Mouse (Mus musculus) adrenal gland, postnatal 36 days (tissue): ENCODE results near the gene Gm8024. TPM values are rescaled to one million over a fixed set of nuclear protein-coding genes. Genes with fewer than 3 reads are reported as not detected.
"Not testable (repeated sequence)": the region's sequence is repeated elsewhere in the genome, so short reads cannot be mapped to it uniquely, and the experiment has no call there.

Source experiments
- DNase-seq, 2 experiments: peaks; one replicate each; pipeline ENCODE4 v3.0.0; 2021; ENCODE audit warnings: mixed read lengths in 1 of 2
- long read RNA-seq, 2 experiments: library from polyadenylated mRNA; stranded (forward); transcript quantifications; one replicate each; pipeline ENCODE4 v2.0.0; 2021; ENCODE audit warnings: borderline sequencing depth in 2 of 2
- total RNA-seq, 2 experiments: library from RNA; stranded (reverse); gene quantifications; 2 replicates each; pipeline ENCODE4 v1.2.3; 2021

The Gm8024 gene
- not detected for total RNA-seq
- long read RNA-seq, experiment 1, result 0 reads
- long read RNA-seq, experiment 2, result 0 reads

DNA sequence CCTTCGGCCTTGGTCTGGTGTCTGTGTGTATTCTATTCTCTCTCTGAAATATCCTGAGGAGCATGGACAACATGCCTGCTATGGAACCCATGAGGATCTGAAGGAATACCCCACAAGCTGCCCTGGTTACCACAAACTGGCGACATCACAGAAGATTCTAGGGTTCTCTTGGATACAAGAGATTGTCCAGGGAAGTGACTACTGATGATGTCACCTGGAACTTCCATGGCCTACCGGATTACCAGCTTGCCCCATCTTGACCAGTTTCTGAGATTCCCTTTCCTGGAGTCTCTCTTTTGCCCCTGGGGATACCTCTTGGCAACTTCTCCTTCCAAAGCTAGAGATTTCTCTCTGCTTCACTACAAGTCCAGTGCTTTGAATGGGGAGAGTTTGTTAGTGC lies at the start of gene Gm8024:
TSS of gene Gm8024 (minus strand) at position 101 of the 400 bp plus-strand sequence.
- not testable (repeated sequence) for DNase-seq

DNA sequence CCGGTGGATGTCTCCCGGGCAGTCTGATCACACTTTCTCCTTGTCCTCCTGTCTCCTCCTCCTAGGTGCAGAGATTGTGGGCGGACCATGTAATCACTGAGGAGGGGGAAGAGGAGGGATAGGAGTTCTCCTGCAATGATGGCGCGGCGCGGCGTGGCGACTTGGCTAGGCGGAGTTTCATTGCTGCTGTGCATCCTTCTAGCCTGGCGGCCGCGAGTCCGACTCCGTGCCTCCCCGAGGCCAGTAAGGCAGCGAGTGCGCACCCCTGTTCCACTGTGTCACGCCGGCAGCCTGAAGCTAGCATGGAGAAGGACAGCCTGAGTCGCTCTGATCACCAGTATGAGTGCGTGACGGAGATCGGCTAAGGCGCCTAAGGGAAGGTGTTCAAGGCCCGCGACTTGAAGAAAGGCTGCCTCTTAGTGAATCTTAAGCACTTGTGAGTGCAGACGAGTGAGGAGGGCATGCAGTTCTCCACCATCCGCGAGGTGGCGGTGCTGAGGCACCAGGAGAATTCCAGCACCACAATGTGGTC lies 19.2 kb upstream of the Gm8024 start:
- peak; percentile 2 for DNase-seq

DNA sequence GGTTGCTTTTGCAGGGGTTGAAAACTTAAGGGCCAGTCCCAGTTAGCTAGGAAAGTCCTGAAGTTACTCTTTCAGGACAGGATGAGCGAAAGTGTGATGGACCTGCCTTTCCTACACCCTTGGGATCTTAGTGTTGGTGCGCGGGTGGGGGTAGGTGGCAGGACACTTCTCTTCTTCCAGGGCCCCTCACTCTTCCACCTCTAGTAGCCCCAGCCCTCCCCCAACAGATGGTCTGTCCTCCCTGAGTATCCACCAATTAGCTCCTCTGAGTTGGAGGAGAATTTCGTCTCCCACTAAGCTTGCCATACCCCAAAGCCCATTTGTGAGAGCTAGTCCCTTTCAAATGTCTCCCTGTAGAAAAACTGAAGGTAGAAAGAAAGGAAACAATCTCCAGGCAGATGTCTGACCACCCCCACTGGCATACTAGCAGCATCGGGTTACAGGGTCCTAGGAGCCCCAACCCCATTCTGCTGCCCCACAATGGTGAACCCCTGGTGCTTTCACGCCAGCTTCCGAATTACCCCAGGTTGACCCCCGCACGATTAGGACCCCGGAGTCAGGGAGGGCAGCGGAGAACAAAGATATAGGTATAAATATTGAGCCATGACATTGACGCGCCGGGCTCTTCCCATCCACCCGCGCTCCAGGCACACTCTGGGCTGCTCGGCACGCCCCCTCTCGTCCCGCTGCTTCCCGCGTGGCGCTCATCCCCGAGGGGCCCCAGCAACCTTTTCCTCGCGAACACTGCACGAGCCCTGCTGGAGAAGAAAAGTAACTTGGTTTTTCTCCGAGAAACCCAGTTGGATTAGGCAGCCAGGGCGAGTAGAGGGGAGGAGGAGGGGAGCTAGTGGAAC lies 18.5 kb upstream of the Gm8024 start:
- not testable (repeated sequence) for DNase-seq

DNA sequence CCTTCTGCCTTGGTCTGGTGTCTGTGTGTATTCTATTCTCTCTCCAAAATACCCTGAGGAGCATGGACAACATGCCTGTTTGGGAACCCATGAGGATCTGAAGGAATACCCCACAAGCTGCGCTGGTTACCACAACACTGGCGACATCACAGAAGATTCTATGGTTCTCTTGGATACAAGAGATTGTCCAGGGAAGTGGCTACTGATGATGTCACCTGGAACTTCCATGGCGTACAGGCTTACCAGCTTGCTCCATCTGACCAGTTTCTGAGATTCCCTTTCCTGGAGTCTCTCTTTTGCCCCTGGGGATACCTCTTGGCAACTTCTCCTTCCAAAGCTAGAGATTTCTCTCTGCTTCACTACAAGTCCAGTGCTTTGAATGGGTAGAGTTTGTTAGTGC lies 21.8 kb downstream of the Gm8024 start, which contains the start of gene Gm8020:
TSS of gene Gm8020 (minus strand) at position 101 of the 400 bp plus-strand sequence.
- not testable (repeated sequence) for DNase-seq

Other genes with a start within 250 kb of the Gm8024 start
- not detected for gene Gm9611, start 226.9 kb downstream of the Gm8024 start, total RNA-seq
- gene Gm7995, start 214.1 kb downstream of the Gm8024 start, total RNA-seq, result not detected
- not detected for gene Gm8005, start 84.6 kb downstream of the Gm8024 start, total RNA-seq
- gene Gm8011, start 60.4 kb downstream of the Gm8024 start, total RNA-seq, result not detected
- not detected for gene Gm8020, start 21.9 kb downstream of the Gm8024 start, total RNA-seq
- gene Gm17124, start 75.6 kb upstream of the Gm8024 start, total RNA-seq, result not detected
- gene Gm3633, start 117.6 kb upstream of the Gm8024 start, total RNA-seq, result not detected
- not detected for gene Gm10378, start 131.7 kb upstream of the Gm8024 start, total RNA-seq
- gene Gm3015, start 244.5 kb upstream of the Gm8024 start, total RNA-seq, result not detected